Mouse (Mus musculus) kidney, adult 18-20 months (tissue): ENCODE data around the gene St3gal6.

Source experiments
- DNase-seq: peaks from one replicate; pipeline ENCODE4 v3.0.0; 2021

The St3gal6 gene

DNA sequence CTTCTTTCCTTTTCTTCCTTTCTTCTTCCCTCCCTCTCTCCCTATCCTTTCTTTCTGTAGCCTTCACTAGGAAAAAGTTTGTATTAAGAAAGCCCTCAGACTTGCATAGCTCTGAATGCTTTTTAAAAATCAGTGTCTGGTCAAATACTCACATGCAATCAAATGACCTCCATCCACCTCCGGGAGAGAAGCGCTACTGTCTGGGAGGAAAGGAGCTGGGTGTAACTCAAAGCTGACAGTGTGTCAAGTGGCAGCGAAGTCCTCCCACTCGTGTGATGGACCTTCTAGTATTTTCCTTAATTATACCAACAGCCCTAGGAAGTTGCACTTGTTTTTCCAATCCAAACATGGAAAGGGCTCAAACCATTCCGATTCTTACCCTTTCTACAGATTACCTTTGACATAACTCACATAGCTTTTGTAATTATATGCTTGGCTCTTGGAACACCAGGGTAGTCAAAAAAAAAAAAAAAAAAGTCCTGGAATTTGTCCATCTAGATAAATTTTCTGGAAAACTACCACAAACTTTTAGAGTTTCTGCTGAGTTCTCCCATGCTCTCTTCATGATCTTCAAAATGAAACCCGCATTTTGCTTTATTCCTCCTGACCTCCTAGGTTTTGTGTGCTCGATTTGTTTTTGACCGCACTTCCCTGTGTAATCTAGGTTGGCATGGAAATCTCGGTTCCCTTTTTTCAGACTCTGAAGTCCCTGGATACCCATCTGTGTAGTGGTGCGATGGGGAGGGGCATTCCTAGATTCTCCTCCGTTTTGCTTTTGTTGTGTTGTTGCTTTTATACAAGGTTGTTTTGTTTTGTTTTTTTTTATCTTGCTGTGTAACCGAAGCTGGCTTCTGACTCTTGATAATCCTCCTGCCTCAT, at the start of gene St3gal6:
Gene St3gal6 (minus strand): TSS at position 272 of the 879 bp plus-strand sequence.
- DNase-seq = no peak

DNA sequence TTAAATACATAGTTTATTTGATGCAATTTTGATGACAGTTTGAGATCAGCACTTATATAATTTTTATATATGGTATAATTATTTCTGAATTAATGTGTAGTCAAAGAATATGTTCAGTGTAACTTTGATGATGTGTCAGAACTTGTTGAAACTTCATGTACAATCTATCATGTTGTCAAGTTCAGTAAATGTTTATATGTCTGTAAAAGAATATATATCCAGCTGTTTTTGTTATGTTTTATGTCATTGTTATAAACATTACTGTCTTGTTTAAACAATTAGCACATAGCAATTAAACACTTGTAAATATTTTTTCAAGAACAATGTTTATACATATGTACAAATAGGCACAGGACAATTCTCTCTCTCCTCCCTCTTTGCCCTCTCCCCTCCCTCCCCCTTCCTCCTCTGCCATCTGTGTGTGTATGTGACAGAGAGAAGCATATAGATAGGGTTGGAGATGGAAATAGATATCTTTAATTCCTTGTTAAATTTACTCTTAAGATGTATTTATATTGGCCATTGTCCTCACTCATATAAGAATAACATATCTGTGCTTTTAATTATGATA, 46.7 kb upstream of the St3gal6 start:
- no peak for DNase-seq

DNA sequence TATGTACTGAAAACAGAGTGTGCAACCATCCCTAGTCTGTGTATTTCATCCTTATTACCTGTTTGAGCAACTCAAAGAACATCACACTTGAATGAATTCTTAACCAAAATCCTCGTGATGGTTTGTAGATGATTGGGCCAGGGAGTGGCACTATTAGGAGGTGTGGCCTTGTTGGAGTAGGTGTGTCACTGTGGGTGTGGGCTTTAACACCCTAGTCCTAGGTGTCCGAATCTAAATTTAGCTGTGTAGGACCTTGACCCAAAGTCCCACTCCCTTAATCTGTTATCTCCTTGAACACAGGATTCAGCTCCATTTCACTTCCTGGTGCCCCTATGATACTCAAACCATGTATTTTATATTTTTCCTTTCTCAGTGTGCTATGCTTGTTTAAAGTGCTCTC, 37.2 kb upstream of the St3gal6 start:
- no peak for DNase-seq

DNA sequence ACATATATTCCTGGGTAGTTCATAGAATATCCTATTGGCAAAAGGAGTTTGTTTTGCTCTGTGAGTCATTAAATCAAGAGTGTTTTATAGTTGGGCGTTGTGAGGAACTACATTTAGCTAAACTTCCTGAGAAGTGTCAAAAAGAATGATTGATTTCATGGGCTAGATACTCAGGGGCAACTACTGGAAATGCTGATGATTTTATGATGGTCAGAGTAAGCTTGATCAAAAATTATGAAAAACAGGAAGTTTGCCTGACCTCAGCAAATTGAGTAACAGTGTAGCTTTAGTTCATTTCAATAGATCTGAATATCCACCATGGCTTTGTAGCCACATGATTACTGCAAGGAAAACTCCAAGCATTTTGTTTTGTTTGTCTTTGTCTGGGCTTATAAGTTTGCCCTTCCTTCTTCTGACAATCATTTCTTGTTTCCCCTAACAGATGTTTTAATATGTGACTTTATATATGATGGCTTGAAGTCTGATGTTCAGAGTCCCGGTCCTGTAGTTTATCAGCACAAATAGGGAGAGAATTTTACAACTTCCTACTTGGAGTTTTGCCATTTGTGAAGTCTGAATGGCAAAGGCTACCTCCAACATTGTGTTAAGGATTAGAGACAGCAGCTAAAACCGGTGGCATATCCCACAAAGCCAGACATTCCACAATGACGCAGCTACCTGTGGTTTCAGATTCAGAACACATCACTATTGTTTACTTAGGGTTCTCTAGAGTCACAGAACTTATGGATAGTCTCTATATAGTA, 32.2 kb upstream of the St3gal6 start:
- DNase-seq = no peak

DNA sequence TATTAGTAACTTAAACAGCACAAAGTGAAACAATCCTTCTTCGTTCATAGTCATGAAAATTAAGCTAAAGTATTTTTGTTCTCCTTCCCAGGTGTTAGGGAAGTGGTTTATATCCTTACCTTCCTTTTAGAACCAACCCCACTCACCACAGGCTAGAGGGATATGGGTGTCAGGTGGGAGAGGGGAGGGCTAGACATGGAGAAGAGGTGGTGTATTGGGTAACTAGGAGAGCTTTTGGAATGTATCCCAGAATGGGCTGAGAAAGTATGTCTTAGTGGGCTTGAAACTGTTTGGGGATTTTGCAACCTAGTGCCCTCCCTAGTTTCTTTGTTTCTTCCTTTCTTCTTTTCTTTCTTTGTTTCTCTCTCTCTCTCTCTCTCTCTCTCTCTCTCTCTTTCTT, 30.6 kb upstream of the St3gal6 start:
- no peak for DNase-seq

DNA sequence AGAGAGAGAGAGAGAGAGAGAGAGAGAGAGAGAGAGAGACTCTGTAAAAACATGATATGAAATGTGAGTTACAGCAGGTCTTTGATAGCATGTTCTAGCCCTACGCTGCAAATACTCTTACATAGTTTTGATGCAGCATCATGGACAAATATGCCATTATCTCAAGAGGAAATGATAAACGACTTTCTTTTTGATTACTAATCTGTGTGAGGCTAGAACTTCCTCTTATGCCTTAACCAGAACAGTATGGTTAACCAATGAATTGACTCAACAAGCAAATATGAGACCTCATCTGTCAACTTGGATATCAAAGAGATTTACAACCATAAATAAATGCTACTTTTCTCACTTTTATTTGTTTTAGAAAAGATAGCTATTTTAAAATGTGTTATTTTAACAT, 24.0 kb upstream of the St3gal6 start:
- DNase-seq = no peak

DNA sequence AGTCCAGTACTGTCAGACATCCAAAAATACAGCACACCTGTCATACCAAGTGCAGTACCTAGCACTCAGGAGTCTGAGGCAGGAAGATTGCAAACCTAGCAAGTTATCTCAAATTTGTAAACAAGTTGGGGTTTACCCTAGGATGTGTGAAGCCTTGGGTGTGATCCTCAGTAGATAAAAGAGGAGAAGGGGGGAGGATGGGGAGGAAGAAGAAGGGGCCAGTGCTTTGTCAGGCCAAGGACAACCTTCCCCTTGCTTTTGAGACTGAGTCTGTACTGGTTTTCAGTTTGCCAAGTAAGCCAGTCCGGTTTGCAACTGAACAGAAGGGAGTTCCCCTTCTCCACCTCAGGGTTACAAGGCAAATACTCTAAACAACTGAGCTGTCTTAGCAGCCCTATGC, 22.1 kb upstream of the St3gal6 start:
- DNase-seq = no peak

DNA sequence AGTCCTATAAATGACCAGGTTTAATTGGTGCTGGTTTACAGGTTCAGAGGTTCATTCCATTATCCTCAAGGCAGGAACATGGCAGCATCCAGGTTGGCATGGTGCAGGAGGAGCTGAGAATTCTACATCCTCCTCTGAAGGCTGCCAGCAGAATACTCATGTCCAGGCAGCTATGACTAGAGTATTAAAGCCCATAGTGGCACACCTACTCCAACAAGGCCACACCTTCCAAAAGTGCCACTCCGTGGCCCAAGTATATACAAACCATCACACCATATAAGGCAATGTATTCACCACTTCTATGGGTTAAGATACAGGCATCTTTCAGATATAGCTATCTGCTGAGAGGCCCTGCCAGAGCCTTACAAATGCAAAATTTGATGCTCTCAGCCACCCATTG, 15.4 kb upstream of the St3gal6 start:
- no peak for DNase-seq

DNA sequence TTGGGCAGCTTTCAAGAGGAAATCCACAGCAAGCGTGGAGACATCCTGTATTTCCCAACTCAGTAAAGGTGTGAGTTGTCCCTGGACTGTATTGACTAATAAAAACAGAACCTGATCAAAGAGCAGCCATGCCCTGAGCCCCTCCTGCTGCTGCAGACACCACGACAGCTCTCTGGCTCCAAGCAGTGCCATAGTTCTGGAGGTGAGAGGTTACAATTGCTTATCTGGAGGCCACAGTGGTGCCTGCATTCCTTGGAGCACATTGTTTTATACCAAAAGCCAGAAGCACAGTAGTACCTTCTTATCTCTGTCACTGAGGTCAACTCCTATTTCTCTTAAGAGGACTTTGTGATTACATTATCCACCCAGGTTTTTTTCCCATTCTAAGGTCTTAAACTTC, 15.0 kb upstream of the St3gal6 start:
- DNase-seq = no peak

DNA sequence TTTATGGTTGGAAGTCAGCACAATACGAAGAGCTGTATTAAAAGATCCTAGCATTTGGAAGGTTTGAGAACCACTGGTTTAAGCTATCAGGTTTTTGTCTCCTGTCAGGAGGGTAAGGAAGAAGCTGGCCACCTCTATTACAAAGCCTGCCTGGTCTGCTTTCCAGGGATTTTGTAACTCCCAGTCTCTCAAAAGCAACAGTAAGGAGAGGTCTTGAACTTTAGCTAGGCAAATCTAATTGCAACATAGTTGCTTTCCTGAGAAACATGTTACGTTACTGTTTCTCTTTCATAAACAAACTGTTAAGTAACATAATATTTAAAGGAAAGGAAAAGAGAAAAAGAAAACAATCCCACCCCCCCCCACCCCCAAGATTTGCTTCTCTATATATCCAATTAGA, 12.0 kb upstream of the St3gal6 start:
- DNase-seq = no peak

DNA sequence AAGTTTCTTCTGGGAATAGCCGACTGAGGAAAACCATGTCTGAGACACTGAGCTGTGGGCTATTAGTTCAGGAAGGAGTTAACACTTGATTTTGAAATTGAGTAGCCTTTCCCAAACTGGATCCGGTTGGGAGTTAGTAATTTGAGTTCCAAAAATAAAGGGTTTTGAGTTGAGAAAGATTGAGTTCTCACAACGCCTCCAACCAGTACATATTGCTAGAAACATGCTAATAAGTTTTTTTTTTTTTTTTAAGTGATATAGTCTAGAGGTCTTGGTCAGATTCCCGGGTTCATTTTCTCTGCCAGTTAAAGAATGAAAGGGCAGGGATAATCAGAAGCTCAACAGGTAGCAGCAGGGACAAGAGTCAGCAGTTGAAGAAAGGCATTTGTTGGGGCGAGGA, 11.2 kb upstream of the St3gal6 start:
- no peak for DNase-seq

DNA sequence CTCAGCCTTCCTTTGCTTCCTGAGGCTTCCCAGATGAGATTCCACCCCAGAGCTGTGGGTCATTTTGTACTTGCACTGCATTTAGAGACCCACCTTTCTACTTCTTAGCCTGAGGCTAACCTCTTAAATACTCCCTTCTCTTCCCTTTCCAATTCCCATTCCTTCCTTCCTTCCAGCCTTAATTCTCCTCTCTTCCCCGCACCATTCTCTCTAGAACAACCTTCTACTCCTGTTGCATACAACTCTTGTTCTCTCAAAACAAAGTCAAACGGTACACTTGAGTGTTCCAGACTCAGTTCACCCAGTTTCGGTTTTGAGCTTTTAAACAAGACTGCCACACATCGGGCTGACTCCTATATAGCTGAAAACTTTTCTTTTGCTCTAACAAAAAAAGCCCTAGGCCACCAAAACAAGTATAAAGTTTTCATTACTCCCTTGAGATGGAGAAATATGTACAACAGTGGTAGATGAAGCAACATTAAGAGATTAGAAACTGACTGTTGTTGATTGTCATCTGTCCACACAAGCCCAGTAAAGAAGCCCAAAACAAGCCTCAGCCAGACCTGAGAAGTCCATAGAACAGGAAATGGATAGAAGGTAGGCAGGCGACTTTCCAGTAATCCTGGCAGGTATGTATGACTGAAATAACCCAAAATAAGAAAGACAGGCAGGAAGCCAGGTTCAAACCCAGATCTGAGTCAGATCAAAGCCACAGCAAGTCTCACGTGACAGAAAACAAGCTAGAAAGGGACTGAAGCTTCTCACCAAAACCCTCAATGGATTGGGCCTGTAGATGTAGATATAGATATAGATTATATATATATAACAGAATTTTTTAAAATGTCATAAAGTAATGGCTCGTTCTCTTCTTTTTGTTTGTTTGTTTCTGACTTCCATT, 10.5 kb upstream of the St3gal6 start:
- no peak for DNase-seq

DNA sequence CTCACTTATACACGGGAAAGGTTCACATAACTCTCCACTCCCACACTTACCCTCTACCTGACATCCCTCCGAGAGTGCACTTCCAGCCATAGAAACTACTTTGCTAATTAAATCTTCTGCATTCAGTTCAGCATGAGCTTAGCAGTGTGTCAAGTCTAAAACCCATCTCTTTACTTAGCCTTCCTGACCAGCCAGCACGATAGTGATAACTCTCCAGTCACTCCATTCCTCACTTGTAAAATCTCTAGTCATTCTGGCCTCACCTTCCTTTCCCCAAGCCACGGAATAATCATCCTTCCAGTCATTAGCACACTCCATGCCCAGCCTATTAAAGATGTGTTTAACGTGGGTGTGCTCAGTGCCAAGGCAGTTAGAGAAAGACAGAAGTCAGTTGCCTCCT, 9.7 kb upstream of the St3gal6 start:
- no peak for DNase-seq

DNA sequence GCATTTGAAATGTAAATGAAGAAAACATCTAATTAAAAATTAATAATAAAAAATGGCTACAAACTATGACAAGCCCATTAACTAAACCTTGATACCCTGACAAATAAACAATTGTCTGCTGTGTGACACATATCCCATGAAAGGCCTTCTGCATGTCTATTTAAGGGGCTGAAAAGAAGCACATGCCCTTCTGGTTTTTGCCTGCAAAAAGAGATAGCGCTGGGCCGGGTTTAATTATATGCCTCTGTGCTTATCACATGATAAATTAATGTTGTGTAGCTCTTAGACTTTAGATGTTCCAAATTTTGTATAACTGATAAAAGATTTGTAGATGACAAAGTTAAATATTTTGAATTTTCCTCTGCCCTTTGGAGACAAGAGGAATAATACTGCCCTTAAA, 9.2 kb upstream of the St3gal6 start:
- DNase-seq = no peak

DNA sequence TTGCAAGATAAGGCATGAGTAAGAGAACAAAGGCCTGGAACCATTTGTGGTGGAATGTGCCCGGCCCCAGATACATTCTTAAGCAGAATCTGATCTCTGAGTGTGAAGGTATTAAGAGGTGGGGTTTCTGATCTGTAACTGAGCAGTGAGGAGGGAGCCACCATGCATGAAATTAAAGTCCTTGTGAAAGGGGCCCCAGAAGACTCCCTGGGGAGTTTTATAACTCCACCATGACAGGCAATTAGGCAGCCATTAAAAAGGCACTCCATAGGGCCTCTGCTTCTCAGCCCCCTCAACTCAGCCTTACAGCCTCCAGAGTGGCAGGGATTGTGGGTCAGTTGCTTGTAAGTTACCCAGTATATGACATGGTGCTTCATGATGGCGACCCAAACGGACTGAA, 8.5 kb upstream of the St3gal6 start:
- no peak for DNase-seq

DNA sequence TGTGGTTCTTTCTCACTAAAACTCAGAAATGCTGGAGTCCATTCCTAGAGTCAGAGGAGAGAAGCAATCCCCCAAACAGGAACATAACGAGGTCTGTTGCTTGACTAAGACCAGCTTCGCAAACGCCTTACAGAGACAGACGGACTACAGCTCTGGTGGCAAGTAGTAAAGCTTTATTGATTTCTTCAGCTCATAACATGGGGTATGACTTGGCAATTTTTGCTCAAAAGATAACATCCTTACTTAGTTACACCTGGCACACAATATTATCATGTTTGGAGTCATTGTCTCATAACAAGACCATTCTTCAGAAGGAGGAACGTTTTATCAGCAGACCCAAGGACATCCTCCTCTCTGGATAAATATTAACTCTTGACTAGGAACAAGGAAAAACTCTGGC, 3.8 kb upstream of the St3gal6 start:
- DNase-seq = no peak

DNA sequence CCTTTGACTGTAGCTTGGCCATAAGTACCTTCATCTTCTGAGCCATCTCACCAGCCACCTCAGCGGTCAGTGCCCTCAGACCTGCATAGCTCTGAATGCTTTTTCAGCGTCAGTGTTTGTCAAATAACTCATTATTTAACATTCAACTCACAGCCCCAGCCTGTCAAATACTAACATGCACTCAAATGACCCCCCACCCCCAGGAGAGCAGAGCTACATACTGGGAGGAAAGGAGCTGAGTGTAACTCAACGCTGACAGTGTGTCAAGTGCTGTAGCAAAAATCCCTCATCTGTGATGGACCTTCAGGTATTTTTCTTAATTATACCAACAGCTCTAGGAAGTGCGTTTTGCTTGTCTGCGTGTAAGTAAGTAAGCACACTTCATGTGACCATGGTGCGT, 2.7 kb upstream of the St3gal6 start:
- DNase-seq = no peak

DNA sequence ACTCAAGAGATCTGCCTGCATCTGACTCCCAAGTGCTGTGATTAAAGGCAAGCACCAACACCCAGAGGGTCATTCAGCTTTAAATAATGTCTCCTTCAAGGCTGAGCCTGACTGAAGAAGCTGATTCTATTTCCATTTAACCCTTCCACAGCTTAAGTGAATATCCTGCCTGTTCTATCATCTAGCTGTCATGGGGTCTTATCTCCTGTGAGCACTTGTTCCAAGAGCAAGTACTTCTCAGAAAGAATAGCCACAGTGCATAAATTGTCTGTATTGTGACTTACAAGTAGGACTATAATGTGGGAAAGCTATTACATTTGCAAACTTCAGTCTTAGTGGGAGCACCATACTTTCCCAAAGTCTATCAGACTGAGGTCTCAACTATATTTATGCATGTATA, 1.8 kb upstream of the St3gal6 start:
- no peak for DNase-seq

DNA sequence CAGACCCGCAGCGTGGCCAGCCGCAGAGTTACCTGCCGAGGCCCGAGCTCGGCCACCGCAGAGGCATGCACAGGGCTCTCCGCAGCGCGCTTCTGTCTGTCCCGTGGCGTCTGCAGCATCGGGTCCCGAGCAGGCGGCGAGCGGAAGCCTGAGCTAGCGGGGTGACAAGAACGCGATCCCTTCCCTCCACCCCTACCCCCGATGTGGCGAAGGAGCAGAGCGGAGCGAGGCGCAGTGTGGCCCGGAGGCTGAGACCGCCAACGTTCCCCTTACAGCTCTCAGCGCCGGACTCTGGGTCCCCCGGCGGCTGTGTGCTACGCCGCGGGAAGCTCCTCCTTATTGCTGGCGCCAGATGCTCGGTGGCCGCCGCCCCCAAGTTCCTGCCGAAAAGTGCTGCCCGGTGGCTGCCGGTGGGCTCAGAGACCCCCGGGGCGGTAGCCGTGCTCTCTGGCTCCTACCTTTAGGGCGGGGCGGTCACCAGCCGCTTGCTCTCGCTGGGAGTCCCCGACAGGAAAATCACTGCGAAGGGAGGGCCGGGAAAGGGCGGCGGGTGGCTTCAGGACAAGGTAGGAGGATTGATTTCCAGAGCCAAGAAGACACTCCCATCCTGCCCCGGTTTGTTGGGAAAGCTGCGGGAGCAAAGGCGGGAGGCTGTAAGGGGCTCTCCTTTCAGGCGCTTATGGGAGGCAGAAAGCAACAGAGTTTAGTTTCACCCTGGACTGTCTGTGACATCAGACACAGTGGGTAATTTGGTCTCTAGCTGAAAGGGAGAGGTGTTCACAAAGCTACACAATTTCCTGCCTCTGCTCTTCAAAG, 791 bp downstream of the St3gal6 start:
- peak; percentile 85 for DNase-seq

DNA sequence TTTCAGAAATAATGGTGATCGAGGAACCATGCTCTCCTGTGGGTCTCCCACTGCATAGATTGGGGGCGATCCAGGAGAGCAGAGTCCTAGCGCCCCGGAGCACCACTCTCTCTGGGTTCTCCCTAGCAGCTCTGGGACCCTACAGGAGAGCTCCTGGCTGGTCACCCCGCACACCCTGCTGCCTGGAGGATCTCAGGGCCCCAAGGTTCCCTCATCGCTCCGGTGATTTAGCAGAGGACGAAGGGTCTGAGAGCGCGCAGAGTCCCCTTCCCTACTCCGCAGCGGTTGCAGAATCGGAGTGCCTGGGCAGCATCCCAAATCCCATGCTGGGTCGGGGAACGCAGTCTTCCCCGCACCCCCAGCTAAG, 1.4 kb downstream of the St3gal6 start:
- peak; percentile 55 for DNase-seq

DNA sequence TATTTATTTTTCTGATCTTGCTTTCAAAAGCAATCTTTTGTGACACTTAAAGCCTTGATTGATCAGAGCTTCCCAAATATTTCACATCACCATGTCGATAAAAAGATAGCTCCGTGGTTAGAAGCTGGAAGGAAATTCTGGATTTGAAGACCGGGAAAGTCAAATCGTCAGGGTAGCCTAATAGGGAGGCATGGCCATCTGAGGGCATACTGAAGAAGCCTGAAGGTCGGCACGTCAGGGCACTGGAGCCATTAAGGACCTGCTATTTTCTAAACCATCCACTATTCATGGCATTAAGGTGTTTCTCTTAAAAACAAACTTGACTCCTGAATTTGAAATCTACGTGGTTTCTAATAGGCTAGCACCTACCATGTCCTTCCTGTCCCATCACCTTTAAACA, 2.1 kb downstream of the St3gal6 start:
- no peak for DNase-seq

DNA sequence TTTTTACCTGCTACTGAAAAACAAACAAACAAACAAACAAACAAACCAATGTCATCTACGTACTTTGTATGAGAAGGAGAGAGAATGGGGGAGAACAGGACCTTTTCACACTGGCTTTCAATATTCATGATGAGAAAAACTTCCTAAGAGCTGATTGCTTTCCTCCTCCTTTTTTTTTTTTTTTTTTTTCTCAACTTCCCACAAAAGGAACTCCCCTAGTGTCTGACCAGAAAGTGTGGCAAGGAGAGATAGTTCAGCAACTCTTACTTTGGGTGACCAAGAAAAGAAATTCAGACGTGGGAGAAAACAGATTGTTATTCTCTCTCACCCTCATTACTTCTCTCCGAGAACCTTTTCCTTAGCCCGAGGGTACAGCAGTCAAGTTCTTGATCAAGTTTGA, 2.9 kb downstream of the St3gal6 start:
- no peak for DNase-seq
